Mouse (Mus musculus) bone marrow macrophage, adult 2 months (primary cell): Measurements from ENCODE around the gene Grip1.

Experiments
- CTCF ChIP-seq: IDR thresholded peaks from 2 replicates; pipeline ENCODE4 v1.5.1; 2012; ENCODE audit warnings: low read depth, mild to moderate bottlenecking, low read length, moderate library complexity
- POLR2A ChIP-seq: IDR thresholded peaks from 2 replicates; pipeline ENCODE4 v1.6.1; 2012; ENCODE audit warnings: mild to moderate bottlenecking, low read depth, low read length, borderline replicate concordance

GRCm38 (mm10) chr10:119463345-119463744 is 9.7 kb downstream of the Grip1 start:
- TF ChIP-seq CTCF (no peak), POLR2A (no peak)
